In the genomic region with DNA sequence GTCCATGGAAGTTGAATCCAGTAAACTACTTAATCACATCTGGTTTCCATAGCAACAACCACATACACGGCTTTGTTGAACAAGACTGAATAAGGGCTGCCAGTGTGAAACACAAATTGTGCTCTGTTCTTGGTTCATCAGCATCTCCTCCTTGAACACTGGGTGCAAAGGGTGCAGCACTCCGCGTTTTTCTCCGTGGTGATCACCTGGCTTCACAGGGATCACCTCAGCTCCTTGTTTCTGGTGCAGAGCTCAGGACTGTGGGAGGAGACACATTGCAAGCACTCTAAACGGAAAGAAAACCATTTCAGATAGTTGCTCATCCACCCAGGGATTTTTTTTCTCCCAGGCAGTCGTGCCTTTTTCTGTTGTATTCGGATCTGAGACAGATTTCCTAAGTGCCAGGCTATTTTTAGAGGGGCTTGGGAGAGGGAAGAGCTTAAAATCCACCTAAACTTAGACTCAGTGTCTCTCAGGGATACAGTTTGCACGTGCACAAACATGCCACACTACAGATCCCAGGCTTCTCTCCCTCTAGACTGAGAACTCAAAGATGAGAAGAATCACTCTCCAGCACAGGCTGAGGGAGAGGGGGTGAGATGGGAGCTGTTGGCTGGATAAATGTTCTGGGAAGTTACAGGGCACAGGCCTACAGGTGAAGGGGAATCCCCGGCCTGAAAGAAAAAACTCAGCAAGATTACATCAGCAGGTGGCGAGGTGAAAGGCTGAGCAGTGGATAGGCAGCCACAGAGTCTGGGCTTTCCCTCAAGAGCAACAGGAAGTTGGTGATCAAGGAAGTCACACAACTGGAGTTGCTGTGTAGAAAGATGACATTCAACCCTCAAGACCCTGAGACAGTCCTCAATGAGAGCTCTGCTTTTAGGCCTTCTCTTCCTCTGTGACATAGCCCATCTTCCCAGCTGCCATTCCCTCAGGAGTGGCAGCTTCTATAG, we compare ENCODE assay signal across 9 mouse cellular contexts. TPM values are rescaled to one million over a fixed set of nuclear protein-coding genes. Genes with fewer than 3 reads are reported as not detected.
A peak's percentile ranks its signal among the peaks of the same experiment; 100 is the strongest.
DNase-seq lines count a peak whose midpoint lies in the region; ATAC-seq and TF ChIP-seq lines count a peak whose summit lies in the region.
"Had no signal": no experiment of that assay in that cellular context is flagged by ENCODE, and none has a peak within 500 bp of the region (broad histone marks: within the 10 kb centered on the region; RNA-seq: fewer than 3 reads in every experiment).

No protein-coding gene starts in this region.

- TF ChIP-seq POLR2A in cortical plate, adult 2 months (IDR thresholded peaks at IDR 0.05; ENCODE audit: extremely low read depth, insufficient read depth, low read length), result no peak

- 0 out of 2 replicates have a peak, but pooled peaks have one; percentile 43 for ATAC-seq in heart, embryonic 15.5 days (replicated peaks; ENCODE audit: insufficient number of reproducible peaks, insufficient read depth, low FRiP score, low read depth)

- H3K9ac ChIP-seq in heart, embryonic 15.5 days, result no peak overlapping the region
- H3K9ac ChIP-seq: stomach, embryonic 15.5 days had no signal

- TF ChIP-seq CTCF in cortical plate, adult 2 months (IDR thresholded peaks at IDR 0.05; ENCODE audit: extremely low read depth, insufficient read depth, low read length), result no peak

- no peak overlapping the region for H3K4me3 ChIP-seq in cortical plate, adult 2 months (ENCODE audit: insufficient read depth, low read length)
- H3K4me3 ChIP-seq in heart, embryonic 15.5 days, result no peak overlapping the region
- H3K4me3 ChIP-seq: stomach, embryonic 15.5 days had no signal

- 30% methylated on average over 10 of the region's 10 CpGs for WGBS in heart, embryonic 15.5 days

- H3K36me3 ChIP-seq in heart, embryonic 15.5 days, result no peaks in the 10 kb centered on the region
- H3K36me3 ChIP-seq: stomach, embryonic 15.5 days had no signal

- intact Hi-C loops in left cerebral cortex, postnatal 25 days (cut with DNase I), result loop anchor here (2.0 kb wide), 2 partner anchors 31 to 81 kb away; no protein-coding TSS in a partner anchor

- no peaks in the 10 kb centered on the region for H3K9me3 ChIP-seq in heart, embryonic 15.5 days (replicated peaks)
- H3K9me3 ChIP-seq: stomach, embryonic 15.5 days had no signal

- H3K4me2 ChIP-seq in heart, embryonic 15.5 days, result peak overlapping the region; percentile 35
- H3K4me2 ChIP-seq: stomach, embryonic 15.5 days had no signal

- H3K4me1 ChIP-seq in cortical plate, adult 2 months (ENCODE audit: control insufficient read depth, insufficient read depth, low read length), result peaks cover 11% of the 10 kb centered on the region
- peaks cover 12% of the 10 kb centered on the region for H3K4me1 ChIP-seq in heart, embryonic 15.5 days (replicated peaks)

- peak; percentile 51 to 59 for DNase-seq in lung, adult 18-20 months
- DNase-seq in lung, postnatal 14 days, result no peak
- peak; percentile 72 to 94 for DNase-seq in left cerebral cortex, postnatal 25 days (ENCODE audit: low spot score in 2 of 2)
- DNase-seq in right cerebral cortex, adult 18-20 months, result peak; percentile 77
- no peak for DNase-seq in c-Kit-positive CD71-positive TER-119-positive erythroid progenitor cells, embryonic 14.5 days (ENCODE audit: low spot score)
- DNase-seq in gastrocnemius, adult 8-10 months (ENCODE audit: low spot score in 2 of 2), result no peak

- H3K27ac ChIP-seq in cortical plate, adult 2 months (ENCODE audit: insufficient read depth, low read length), result peak overlapping the region; percentile 84
- peak overlapping the region; percentile 41 for H3K27ac ChIP-seq in heart, embryonic 15.5 days
- H3K27ac ChIP-seq: stomach, embryonic 15.5 days had no signal

- no peaks in the 10 kb centered on the region for H3K27me3 ChIP-seq in heart, embryonic 15.5 days
- H3K27me3 ChIP-seq: stomach, embryonic 15.5 days had no signal

RNA-seq across cellular contexts. Expression of a gene that starts 19.9 kb away (rescaled TPM):
- polyA plus RNA-seq in cortical plate, adult 2 months (2012; rRNA removed), result 99.6 and 105 TPM in 2 replicates
- polyA plus RNA-seq in heart, embryonic 15.5 days (2015; fragmentation: Nextera tagmentation; extraction: Ambion mirVana), result 28.4 and 36.0 TPM in 2 replicates
- total RNA-seq in left cerebral cortex, postnatal 25 days (2021), result 10 to 100 TPM; 90.1 to 90.7 TPM
- 100 to 1,000 TPM; 207 to 271 (median 240) TPM for total RNA-seq in gastrocnemius, adult 8-10 months (2022)

Comparison
In these comparisons a context has a peak if more than half of its experiments do, and no peak if none do; other contexts are left out.
1. DNase-seq: peak in lung, adult 18-20 months (2 of 2), left cerebral cortex, postnatal 25 days (2 of 2) and right cerebral cortex, adult 18-20 months (single experiment); none in lung, postnatal 14 days (single experiment), c-Kit-positive CD71-positive TER-119-positive erythroid progenitor cells, embryonic 14.5 days (single experiment) and gastrocnemius, adult 8-10 months (0 of 2).